Mouse (Mus musculus) stomach, embryonic 16.5 days (tissue): ENCODE results near the gene Spsb4. TPM values are rescaled to one million over a fixed set of nuclear protein-coding genes. Genes with fewer than 3 reads are reported as not detected.
A peak's percentile ranks its signal among the peaks of the same experiment; 100 is the strongest.

ENCODE experiments used
- ATAC-seq: fragments of 200-750 bp; cut with Nextera tagmentation; 2 replicates; pipeline ENCODE4 v1.8.0; 2017; ENCODE audit warnings: moderate number of reproducible peaks, moderate TSS enrichment; ENCODE audit not compliant: insufficient read depth, low FRiP score
- H3K27ac ChIP-seq: fragments of 300-500 bp; sonication (generic); 2 replicates; pipeline ENCODE4 v1.5.1; 2014; ENCODE audit warnings: low read length
- H3K27me3 ChIP-seq: fragments of 300-500 bp; sonication (generic); 2 replicates; pipeline ENCODE4 v1.6.1; 2014; ENCODE audit warnings: low read length, control low read depth, mixed read lengths; ENCODE audit not compliant: control insufficient read depth, insufficient read depth
- H3K36me3 ChIP-seq: fragments of 300-500 bp; sonication (generic); 2 replicates; pipeline ENCODE4 v1.6.1; 2014; ENCODE audit warnings: low read length; ENCODE audit not compliant: control insufficient read depth, insufficient read depth
- H3K4me1 ChIP-seq: fragments of 300-500 bp; sonication (generic); 2 replicates; pipeline ENCODE4 v1.6.1; 2014; ENCODE audit warnings: low read length, control low read depth, mixed read lengths; ENCODE audit not compliant: control insufficient read depth, insufficient read depth
- H3K4me2 ChIP-seq: fragments of 300-500 bp; sonication (generic); 2 replicates; pipeline ENCODE4 v1.6.1; 2014; ENCODE audit warnings: low read depth, low read length, mixed read lengths
- H3K4me3 ChIP-seq: fragments of 300-500 bp; sonication (generic); replicated peaks from 2 replicates; pipeline ENCODE4 v1.5.1; 2014; ENCODE audit warnings: mild to moderate bottlenecking, low read length
- H3K9ac ChIP-seq: fragments of 300-500 bp; sonication (generic); 2 replicates; pipeline ENCODE4 v1.6.1; 2014; ENCODE audit warnings: low read length
- H3K9me3 ChIP-seq: fragments of 300-500 bp; sonication (generic); replicated peaks from 2 replicates; pipeline ENCODE4 v1.6.1; 2016; ENCODE audit warnings: low read length, control low read depth; ENCODE audit not compliant: control insufficient read depth
- WGBS: fragments of 180-500 bp; shearing (Covaris S2); extraction: QIAGEN DNeasy Blood & Tissue Kit; methylation state at CpG from one replicate; pipeline ENCODE4 v1.1.7; 2014; 5-methylcytosine and 5-hydroxymethylcytosine counted together
- polyA plus RNA-seq: library from polyadenylated mRNA; unstranded; fragments of >200 nt; fragmentation: Nextera tagmentation; extraction: Ambion mirVana; gene quantifications from 2 replicates; pipeline ENCODE4 v1.2.1, GENCODE M21; 2015

Spsb4 gene
- polyA plus RNA-seq, 1 experiment from 2014 or later, result 14.2 TPM

DNA sequence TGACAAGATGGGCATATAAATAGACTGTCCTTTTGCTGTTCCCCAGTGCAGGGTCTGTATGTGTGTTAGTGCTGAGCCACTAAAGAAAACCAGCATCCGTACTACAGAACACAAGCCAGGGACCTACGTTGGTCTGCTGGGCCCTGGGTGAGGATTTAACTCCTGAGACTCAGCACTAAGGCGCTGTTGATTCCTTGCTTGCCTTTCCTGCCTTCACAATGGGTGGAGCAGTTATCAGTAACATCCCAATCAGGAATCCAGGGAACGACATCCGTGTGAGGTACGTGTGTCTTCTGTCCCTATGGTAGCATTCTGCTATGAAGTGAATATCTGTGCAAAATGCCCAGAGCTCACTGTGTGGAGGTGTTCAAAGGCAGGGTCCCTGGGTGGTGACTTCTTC, 8.2 kb downstream of the Spsb4 start:
- Histone ChIP-seq H3K27me3 (no peaks in the 10 kb centered on the region), H3K4me2 (no peak overlapping the region), H3K4me3 (no peak overlapping the region), H3K9me3 (0 out of 2 replicates have a peak, but pooled peaks cover 4% of the 10 kb centered on the region), H3K9ac (no peak overlapping the region), H3K27ac (no peak overlapping the region), H3K4me1 (peaks cover 5% of the 10 kb centered on the region; the same call in 1 of the 2 replicates), H3K36me3 (no peaks in the 10 kb centered on the region)
- ATAC-seq, result no peak
- WGBS, result 87% methylated on average over 6 of the region's 6 CpGs

GRCm38 (mm10) chr9:97004726-97005125, 13.9 kb downstream of the Spsb4 start:
- H3K4me1 ChIP-seq, result peaks cover 6% of the 10 kb centered on the region; the same call in 1 of the 2 replicates
- no peak overlapping the region for H3K4me2 ChIP-seq
- ATAC-seq, result no peak
- H3K27me3 ChIP-seq, result no peaks in the 10 kb centered on the region
- H3K27ac ChIP-seq, result no peak overlapping the region
- no peak overlapping the region for H3K4me3 ChIP-seq
- WGBS, result 52% methylated on average over 3 of the region's 3 CpGs
- no peak overlapping the region for H3K9ac ChIP-seq
- H3K9me3 ChIP-seq, result 0 out of 2 replicates have a peak, but pooled peaks cover 4% of the 10 kb centered on the region
- H3K36me3 ChIP-seq, result no peaks in the 10 kb centered on the region

DNA sequence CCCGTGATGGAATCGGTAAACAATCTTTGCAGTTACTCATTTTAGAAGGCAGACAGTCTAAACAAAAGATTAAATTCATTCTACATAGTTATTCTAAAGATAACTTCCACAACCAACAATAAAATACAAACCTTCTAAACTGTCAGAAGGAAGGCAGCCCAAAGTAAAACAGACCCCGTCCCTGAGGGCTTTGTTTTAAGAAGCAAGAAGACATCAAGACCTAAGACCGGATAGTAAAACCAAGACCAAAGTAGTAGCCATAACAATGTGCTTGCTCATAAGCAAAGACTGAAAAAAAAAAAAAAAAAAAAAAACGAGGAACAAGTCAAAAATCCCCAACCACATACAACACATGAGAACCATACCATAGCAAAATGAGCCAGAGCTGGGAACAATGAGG, 15.5 kb downstream of the Spsb4 start:
- peaks cover 6% of the 10 kb centered on the region; the same call in 1 of the 2 replicates for H3K4me1 ChIP-seq
- no peak overlapping the region for H3K4me2 ChIP-seq
- H3K9me3 ChIP-seq, result no peaks in the 10 kb centered on the region
- 31% methylated on average over 5 of the region's 5 CpGs for WGBS
- H3K36me3 ChIP-seq, result no peaks in the 10 kb centered on the region
- H3K27me3 ChIP-seq, result no peaks in the 10 kb centered on the region
- no peak overlapping the region for H3K9ac ChIP-seq
- no peak overlapping the region for H3K4me3 ChIP-seq
- peak overlapping the region; percentile 9; the same call in 1 of the 2 replicates for H3K27ac ChIP-seq
- ATAC-seq, result peak; percentile 81

DNA sequence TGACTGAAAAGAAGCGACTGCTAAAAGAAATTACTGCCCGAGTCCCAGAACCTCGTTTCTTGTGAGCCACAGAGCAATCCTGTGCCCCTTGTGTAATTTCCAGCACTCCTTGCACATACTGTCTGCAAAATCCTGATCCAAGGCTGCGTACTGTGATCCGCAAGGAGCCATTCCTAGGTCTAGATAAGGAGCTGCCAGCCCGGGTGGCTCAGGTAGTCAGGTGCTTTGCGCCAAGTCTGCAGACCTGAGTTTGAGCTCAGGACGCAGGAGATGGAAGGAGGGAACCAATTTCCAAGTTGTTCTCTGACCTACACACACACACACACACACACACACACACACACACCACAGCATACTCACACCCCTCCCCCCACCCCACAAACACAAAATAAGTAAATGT, 16.0 kb downstream of the Spsb4 start:
- no peak for ATAC-seq
- Histone ChIP-seq H3K36me3 (no peaks in the 10 kb centered on the region), H3K4me1 (peaks cover 6% of the 10 kb centered on the region; the same call in 1 of the 2 replicates), H3K4me3 (no peak overlapping the region), H3K9me3 (no peaks in the 10 kb centered on the region), H3K27me3 (no peaks in the 10 kb centered on the region), H3K4me2 (no peak overlapping the region), H3K27ac (peak overlapping the region; percentile 55; the same call in 1 of the 2 replicates), H3K9ac (no peak overlapping the region; the same call in 1 of the 2 replicates)
- 46% methylated on average over 8 of the region's 8 CpGs for WGBS

GRCm38 (mm10) chr9:97002025-97002424, 16.6 kb downstream of the Spsb4 start:
- Histone ChIP-seq H3K4me1 (peaks cover 6% of the 10 kb centered on the region; the same call in 1 of the 2 replicates), H3K9ac (no peak overlapping the region), H3K27me3 (no peaks in the 10 kb centered on the region), H3K9me3 (no peaks in the 10 kb centered on the region), H3K36me3 (no peaks in the 10 kb centered on the region), H3K4me2 (no peak overlapping the region), H3K4me3 (no peak overlapping the region), H3K27ac (peak overlapping the region; percentile 35; the same call in 1 of the 2 replicates)
- ATAC-seq, result no peak
- 49% methylated on average over 7 of the region's 7 CpGs for WGBS

GRCm38 (mm10) chr9:97001458-97001857, 17.2 kb downstream of the Spsb4 start:
- Histone ChIP-seq H3K36me3 (no peaks in the 10 kb centered on the region), H3K4me1 (peaks cover 6% of the 10 kb centered on the region; the same call in 1 of the 2 replicates), H3K4me2 (no peak overlapping the region), H3K27ac (no peak overlapping the region), H3K9me3 (no peaks in the 10 kb centered on the region), H3K9ac (no peak overlapping the region), H3K4me3 (no peak overlapping the region), H3K27me3 (no peaks in the 10 kb centered on the region)
- no peak for ATAC-seq
- 83% methylated on average over 10 of the region's 10 CpGs for WGBS

DNA sequence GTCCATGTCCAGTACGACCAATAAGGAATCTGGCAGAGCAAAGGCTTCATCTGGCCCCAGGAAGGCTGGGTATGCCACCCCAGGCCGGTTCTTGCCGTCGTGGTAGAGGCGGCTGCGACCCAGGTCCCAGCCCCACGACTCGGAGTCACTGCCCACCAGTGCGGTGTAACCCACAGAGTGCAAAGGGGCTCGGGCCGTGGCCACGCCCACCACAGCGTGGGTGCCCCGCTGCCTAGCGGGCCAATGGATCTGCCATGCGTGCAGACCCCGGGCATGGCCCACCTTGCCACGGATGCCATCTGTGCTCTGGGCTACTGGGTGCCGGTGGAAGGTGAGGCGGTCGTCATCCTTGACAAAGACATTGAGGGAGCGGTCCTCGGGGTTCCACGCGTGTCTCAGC, 22.9 kb downstream of the Spsb4 start:
- H3K4me1 ChIP-seq, result 0 out of 2 replicates have a peak, but pooled peaks cover 3% of the 10 kb centered on the region
- H3K36me3 ChIP-seq, result no peaks in the 10 kb centered on the region
- no peak overlapping the region for H3K9ac ChIP-seq
- H3K4me2 ChIP-seq, result no peak overlapping the region
- no peak overlapping the region for H3K27ac ChIP-seq
- no peak for ATAC-seq
- H3K4me3 ChIP-seq, result no peak overlapping the region
- no peaks in the 10 kb centered on the region for H3K9me3 ChIP-seq
- WGBS, result 96% methylated on average over 25 of the region's 25 CpGs
- H3K27me3 ChIP-seq, result no peaks in the 10 kb centered on the region

DNA sequence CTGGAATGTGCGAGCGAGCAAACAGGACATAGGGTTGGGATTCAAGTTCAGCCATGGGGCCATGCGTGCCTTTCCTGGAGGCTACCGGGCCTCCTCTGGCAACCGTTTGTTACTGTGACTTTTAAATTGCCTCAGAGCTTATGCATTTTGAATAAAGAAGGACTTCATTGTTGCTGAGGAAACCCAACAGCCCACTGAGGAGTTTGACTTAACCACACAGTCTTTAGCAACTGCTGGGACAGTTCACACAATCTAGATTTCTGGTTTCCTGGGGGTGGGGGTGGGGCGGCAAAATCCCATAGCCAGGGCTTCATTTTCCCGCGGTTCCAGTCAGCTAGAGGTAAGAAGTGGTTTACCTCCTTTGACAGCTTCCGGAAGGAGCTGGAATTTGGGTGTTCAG, 23.9 kb downstream of the Spsb4 start:
- Histone ChIP-seq H3K36me3 (no peaks in the 10 kb centered on the region), H3K4me3 (no peak overlapping the region), H3K27me3 (no peaks in the 10 kb centered on the region), H3K9ac (no peak overlapping the region), H3K27ac (no peak overlapping the region), H3K9me3 (no peaks in the 10 kb centered on the region), H3K4me1 (peaks cover 3% of the 10 kb centered on the region; the same call in 1 of the 2 replicates), H3K4me2 (no peak overlapping the region)
- no peak for ATAC-seq
- 79% methylated on average over 9 of the region's 9 CpGs for WGBS

DNA sequence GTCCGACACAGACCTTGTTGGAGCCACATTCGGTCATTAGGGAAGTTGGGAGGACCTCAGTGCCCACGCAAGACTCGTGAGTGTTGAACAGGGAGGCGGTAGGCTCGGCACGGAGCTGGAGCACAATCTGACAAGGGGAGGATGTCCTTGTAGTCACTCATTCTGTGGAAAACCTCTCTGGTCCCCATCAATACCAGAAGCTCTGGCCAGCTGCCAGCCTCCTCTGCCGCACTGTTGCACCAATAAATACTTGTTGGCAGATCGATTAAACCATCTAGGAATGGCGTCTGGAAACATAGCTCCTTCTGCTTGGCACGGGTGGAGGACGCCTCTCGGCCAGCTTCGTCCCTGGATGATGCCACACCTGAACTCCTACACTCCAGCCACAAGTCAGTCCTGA, 27.5 kb downstream of the Spsb4 start:
- ATAC-seq, result no peak
- Histone ChIP-seq H3K36me3 (no peaks in the 10 kb centered on the region), H3K27me3 (no peaks in the 10 kb centered on the region), H3K4me1 (peaks cover 18% of the 10 kb centered on the region; the same call in 1 of the 2 replicates), H3K4me3 (no peak overlapping the region), H3K4me2 (no peak overlapping the region), H3K9ac (no peak overlapping the region), H3K27ac (no peak overlapping the region), H3K9me3 (no peaks in the 10 kb centered on the region)
- WGBS, result 73% methylated on average over 14 of the region's 14 CpGs
